In genomic region chr5:139128476-139129065, GRCm38 (mm10) we compare ENCODE assay signal across 8 mouse cellular contexts. TPM values are rescaled to one million over a fixed set of nuclear protein-coding genes. Genes with fewer than 3 reads are reported as not detected.
A peak's percentile ranks its signal among the peaks of the same experiment; 100 is the strongest.
DNase-seq lines count a peak whose midpoint lies in the region; ATAC-seq and TF ChIP-seq lines count a peak whose summit lies in the region.

No protein-coding gene starts in this region.

- H3K4me3 ChIP-seq in neural tube, embryonic 11.5 days (ENCODE audit: low read depth, low read length), result peak overlapping the region; percentile 54
- H3K4me3 ChIP-seq in limb, embryonic 14.5 days (replicated peaks; ENCODE audit: low read length), result peak overlapping the region; percentile 55
- peak overlapping the region; percentile 56 for H3K4me3 ChIP-seq in stomach, embryonic 15.5 days (replicated peaks)

- no peak for DNase-seq in frontal cortex, postnatal 14 days (ENCODE audit: low spot score in 2 of 2)
- no peak for DNase-seq in neural tube, embryonic 11.5 days (ENCODE audit: low spot score)
- no peak for DNase-seq in neural tube, embryonic 10.5 days (ENCODE audit: extremely low spot score, low spot score)
- no peak for DNase-seq in limb, embryonic 14.5 days (ENCODE audit: low spot score)
- DNase-seq in urinary bladder, postnatal 25 days (ENCODE audit: low spot score), result no peak
- no peak for DNase-seq in right cerebral cortex, postnatal 25 days

- H3K9ac ChIP-seq in neural tube, embryonic 11.5 days (ENCODE audit: low read length), result no peak overlapping the region
- H3K9ac ChIP-seq in limb, embryonic 14.5 days (ENCODE audit: low read depth, low read length, severe bottlenecking), result peak overlapping the region; percentile 64; the same call in 1 of the 2 replicates
- H3K9ac ChIP-seq in stomach, embryonic 15.5 days, result no peak overlapping the region

- no peaks in the 10 kb centered on the region for H3K9me3 ChIP-seq in neural tube, embryonic 11.5 days (ENCODE audit: control insufficient read depth, low read length)
- H3K9me3 ChIP-seq in limb, embryonic 14.5 days (ENCODE audit: control insufficient read depth, low read length), result no peaks in the 10 kb centered on the region
- H3K9me3 ChIP-seq in stomach, embryonic 15.5 days, result no peaks in the 10 kb centered on the region

- H3K36me3 ChIP-seq in neural tube, embryonic 11.5 days (ENCODE audit: control insufficient read depth, insufficient read depth, low read length), result no peaks in the 10 kb centered on the region
- H3K36me3 ChIP-seq in limb, embryonic 14.5 days (ENCODE audit: control insufficient read depth, insufficient read depth, low read length), result no peaks in the 10 kb centered on the region
- H3K36me3 ChIP-seq in stomach, embryonic 15.5 days, result no peaks in the 10 kb centered on the region

- H3K4me1 ChIP-seq in neural tube, embryonic 11.5 days (ENCODE audit: control insufficient read depth, insufficient read depth, low read length), result no peaks in the 10 kb centered on the region
- peaks cover 4% of the 10 kb centered on the region for H3K4me1 ChIP-seq in limb, embryonic 14.5 days (ENCODE audit: control insufficient read depth, insufficient read depth, low read length)
- H3K4me1 ChIP-seq in stomach, embryonic 15.5 days, result peaks cover 12% of the 10 kb centered on the region

- peak overlapping the region; percentile 87 for H3K4me2 ChIP-seq in neural tube, embryonic 11.5 days (ENCODE audit: low read depth)
- H3K4me2 ChIP-seq in limb, embryonic 14.5 days (replicated peaks; ENCODE audit: low read depth, low read length, severe bottlenecking), result peak overlapping the region; percentile 63
- peak overlapping the region; percentile 87 for H3K4me2 ChIP-seq in stomach, embryonic 15.5 days

- peaks cover 7% of the 10 kb centered on the region; the same call in 1 of the 2 replicates for H3K27me3 ChIP-seq in neural tube, embryonic 11.5 days (ENCODE audit: control insufficient read depth, insufficient read depth, low read length)
- H3K27me3 ChIP-seq in limb, embryonic 14.5 days (ENCODE audit: control insufficient read depth, insufficient read depth, low read length), result peaks cover 8% of the 10 kb centered on the region; the same call in 1 of the 2 replicates
- H3K27me3 ChIP-seq in stomach, embryonic 15.5 days (replicated peaks), result no peaks in the 10 kb centered on the region

- H3K27ac ChIP-seq in neural tube, embryonic 11.5 days (ENCODE audit: low read depth, low read length), result no peak overlapping the region
- H3K27ac ChIP-seq in limb, embryonic 14.5 days (replicated peaks; ENCODE audit: low read depth, low read length), result no peak overlapping the region
- H3K27ac ChIP-seq in stomach, embryonic 15.5 days, result no peak overlapping the region

- WGBS in neural tube, embryonic 11.5 days, result 41% methylated on average over 12 of the region's 12 CpGs
- 43% methylated on average over 12 of the region's 12 CpGs for WGBS in limb, embryonic 14.5 days
- WGBS in stomach, embryonic 15.5 days, result 30% methylated on average over 12 of the region's 12 CpGs

- ATAC-seq in frontal cortex, adult (ENCODE audit: low TSS enrichment), result 0 out of 2 replicates have a peak, but pooled peaks have one; percentile 14
- no peak for ATAC-seq in neural tube, embryonic 11.5 days (ENCODE audit: insufficient read depth, low FRiP score, low TSS enrichment)
- no peak for ATAC-seq in limb, embryonic 14.5 days (ENCODE audit: low FRiP score, low read depth)
- no peak for ATAC-seq in stomach, embryonic 15.5 days (ENCODE audit: insufficient read depth, low FRiP score, low read depth)

- no peak for TF ChIP-seq POLR2A in limb, embryonic 14.5 days (IDR thresholded peaks at IDR 0.05; ENCODE audit: borderline replicate concordance, extremely low read depth, insufficient read depth, insufficient read length)

RNA-seq across cellular contexts. Expression of gene Prkar1b, which starts 21.2 kb away (rescaled TPM):
- 32.4 and 39.4 TPM in 2 replicates for polyA plus RNA-seq in neural tube, embryonic 11.5 days (2014; fragmentation: Nextera tagmentation; extraction: Ambion mirVana)
- polyA plus RNA-seq in limb, embryonic 14.5 days (2012; rRNA removed), result 17.4 and 19.2 TPM in 2 replicates
- 15.8 and 17.0 TPM in 2 replicates for polyA plus RNA-seq in limb, embryonic 14.5 days (2014; fragmentation: Nextera tagmentation; extraction: Ambion mirVana)
- 23.4 and 25.4 TPM in 2 replicates for polyA plus RNA-seq in stomach, embryonic 15.5 days (2015; fragmentation: Nextera tagmentation; extraction: Ambion mirVana)

RNA-seq across cellular contexts. Expression of gene Dnaaf5, which starts 21.5 kb away (rescaled TPM):
- polyA plus RNA-seq in neural tube, embryonic 11.5 days (2014; fragmentation: Nextera tagmentation; extraction: Ambion mirVana), result 8.5 and 10.6 TPM in 2 replicates
- polyA plus RNA-seq in limb, embryonic 14.5 days (2012; rRNA removed), result 15.1 and 20.1 TPM in 2 replicates
- polyA plus RNA-seq in limb, embryonic 14.5 days (2014; fragmentation: Nextera tagmentation; extraction: Ambion mirVana), result 5.3 and 6.7 TPM in 2 replicates
- 5.9 and 7.5 TPM in 2 replicates for polyA plus RNA-seq in stomach, embryonic 15.5 days (2015; fragmentation: Nextera tagmentation; extraction: Ambion mirVana)
